Mouse (Mus musculus): Measurements from ENCODE around the gene Fbxw21.

DNA sequence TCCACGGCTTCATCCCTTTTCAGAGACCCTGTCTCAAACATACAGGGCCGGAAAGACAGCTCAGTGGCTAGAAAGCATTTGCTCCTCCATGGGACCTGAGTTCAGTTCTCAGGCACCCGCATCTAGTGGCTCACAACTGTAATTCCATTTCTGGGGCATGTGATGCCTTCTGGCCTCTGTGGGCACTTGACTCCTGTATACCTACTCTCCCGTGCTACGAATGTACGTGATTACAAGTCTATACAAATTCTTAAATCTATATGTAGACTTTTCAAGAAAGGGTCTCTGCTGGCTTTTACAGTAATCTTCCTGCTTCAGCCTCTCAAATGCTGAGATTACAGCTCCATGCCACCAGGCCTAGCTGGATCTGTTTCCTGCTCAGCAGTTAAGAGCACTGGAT is 40.9 kb downstream of the Fbxw21 start:
- TF ChIP-seq ZNF384 (IDR thresholded peaks at IDR 0.05; ENCODE audit: low read depth, low read length) (no peak), CHD2 (IDR thresholded peaks at IDR 0.05; ENCODE audit: low read depth, low read length) (no peak)

Measured in ES-E14 (cell line).